Mouse (Mus musculus) bone marrow, adult 2 months (tissue): ENCODE results near the gene Gng2.

Source experiments
- CTCF ChIP-seq: fragments of 200-500 bp; IDR thresholded peaks from 2 replicates; pipeline ENCODE4 v1.5.1; 2011; ENCODE audit warnings: low read length, control low read depth; ENCODE audit not compliant: control insufficient read depth, insufficient read depth
- POLR2A ChIP-seq: fragments of 200-500 bp; IDR thresholded peaks from 2 replicates; pipeline ENCODE4 v1.6.1; 2011; ENCODE audit warnings: low read depth, mild to moderate bottlenecking, control low read depth, low read length, borderline replicate concordance; ENCODE audit not compliant: control insufficient read depth

DNA sequence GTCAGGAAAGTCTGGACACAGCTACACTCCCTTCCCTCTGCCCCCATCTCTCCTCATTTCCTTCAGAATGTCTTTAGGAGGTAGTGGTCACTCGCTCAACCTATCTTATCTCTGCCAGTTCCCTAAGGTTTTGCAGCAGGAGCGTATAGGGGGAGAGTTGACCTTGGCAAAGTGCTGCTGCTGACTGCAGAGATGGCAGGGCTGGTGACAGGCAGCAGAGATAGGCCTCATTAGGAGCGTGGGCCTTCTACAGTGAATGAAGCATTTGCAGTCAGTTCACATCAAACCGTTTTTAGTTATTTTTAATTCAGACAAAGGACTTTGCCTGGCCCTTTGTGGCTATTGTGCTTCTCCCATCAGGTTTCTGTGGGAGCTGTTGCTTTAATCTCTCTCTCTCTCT lies 35.1 kb downstream of the Gng2 start:
- TF ChIP-seq CTCF, result no peak
- TF ChIP-seq POLR2A, result no peak
